Mouse (Mus musculus): ENCODE data around the gene Itga9. TPM values are rescaled to one million over a fixed set of nuclear protein-coding genes. Genes with fewer than 3 reads are reported as not detected.

Itga9 gene
- total RNA-seq, 4 experiments from 2014 or later: 24.9 to 42.6 (median 36.7) TPM

DNA sequence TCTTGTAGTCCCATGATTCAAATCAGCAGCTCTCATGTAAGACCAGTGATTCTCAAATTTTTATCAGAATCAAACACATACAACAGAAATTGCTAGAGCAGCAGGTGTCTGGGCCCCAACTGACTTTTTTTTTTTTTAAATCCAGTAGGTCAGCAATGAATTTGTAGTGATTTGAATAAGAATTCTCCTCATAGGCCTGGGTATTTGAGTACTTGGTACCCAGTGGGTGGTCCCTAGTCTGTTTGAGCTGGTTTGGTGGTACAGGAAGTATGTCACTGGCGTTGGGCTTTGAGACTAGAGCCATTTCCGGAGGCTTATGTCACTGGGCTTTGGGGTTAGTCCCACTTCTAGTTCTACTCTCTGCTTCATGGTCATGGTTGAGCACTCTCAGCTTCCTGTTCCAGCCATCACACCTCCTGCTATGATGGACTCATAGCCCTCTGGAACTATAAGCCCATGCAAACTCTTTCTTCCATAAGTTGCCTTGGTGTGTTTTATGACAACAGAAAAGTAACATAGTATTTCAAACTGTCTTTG, 116.4 kb downstream of the Itga9 start:
- no peak for DNase-seq (ENCODE audit: low spot score)

DNA sequence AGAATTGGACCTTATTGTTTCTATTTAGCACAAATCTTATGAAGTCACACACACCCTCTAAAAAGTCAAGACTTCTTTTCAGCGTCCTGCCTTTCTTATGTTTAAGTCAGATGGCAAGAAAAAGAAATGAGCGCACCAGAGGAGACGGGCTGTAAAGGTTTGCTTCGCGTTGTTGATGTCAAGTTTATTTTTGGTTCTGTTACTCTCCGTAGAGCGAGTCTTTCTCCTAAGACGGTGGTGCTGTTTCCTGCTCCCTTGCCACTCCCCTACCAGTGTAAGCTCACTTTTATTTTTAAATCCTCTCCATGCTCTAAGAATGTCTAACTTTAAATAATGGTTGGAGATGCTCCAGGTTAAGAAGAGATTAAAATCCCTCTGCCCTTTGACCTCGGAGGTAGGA, 118.6 kb downstream of the Itga9 start:
- DNase-seq (ENCODE audit: low spot score): no peak

DNA sequence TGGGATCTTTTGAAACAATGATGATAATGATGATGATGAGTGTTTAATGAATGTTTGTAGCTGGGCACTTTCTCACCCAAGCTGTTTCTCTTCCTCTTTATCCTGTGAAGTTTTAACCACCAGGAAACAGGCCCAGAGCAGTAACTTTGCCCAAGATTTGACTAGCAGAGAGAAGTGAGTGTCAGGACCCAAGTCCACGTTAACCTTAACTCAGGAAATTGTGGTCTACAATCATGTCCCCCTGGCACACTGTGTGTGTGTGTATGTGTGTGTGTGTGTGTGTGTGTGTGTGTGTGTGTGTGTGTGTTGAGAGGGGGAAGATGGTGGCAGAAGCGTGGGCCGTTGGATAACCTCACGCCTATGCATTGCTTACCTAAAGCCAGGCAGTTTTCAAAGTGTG, 120.1 kb downstream of the Itga9 start:
- no peak for DNase-seq (ENCODE audit: low spot score)

DNA sequence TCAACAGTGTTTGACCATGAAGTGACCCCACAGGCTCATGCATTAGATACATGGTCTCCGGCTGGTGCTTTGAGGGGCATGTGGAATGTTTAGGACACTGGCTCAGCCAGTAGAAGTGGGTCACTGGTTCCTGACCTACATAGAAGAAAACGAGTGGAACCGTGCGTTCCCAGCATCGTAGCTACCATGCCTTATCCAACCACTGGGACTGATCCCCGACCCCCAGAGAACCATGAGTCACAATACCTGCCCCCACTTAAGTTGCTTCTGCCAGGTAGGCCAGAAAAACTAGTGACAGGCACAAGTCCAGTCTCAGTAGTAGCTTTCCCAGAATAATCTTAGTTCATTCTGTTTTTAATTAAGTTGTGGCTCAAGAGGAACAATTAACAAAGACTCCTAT, 121.8 kb downstream of the Itga9 start:
- DNase-seq (ENCODE audit: low spot score): no peak

DNA sequence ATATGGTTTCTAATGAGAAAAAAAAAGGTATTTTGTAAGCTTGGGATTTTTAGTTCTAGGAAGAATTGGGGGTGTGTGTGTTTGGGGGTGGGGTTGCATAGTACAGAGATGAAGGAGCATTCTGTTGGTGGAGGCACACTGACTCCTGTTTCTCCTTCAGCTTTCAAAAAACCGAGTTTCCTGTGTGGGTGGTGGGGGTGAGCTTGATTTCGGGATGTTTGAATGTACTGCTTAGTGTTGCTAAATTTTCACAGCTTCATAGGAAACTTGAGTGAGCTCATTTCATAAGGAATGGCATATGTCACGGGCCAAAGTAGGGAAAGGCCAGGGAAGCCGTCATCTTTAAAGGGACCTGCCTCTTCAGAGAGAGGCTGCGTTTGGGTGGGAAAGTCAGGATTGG, 122.5 kb downstream of the Itga9 start:
- no peak for DNase-seq (ENCODE audit: low spot score)

DNA sequence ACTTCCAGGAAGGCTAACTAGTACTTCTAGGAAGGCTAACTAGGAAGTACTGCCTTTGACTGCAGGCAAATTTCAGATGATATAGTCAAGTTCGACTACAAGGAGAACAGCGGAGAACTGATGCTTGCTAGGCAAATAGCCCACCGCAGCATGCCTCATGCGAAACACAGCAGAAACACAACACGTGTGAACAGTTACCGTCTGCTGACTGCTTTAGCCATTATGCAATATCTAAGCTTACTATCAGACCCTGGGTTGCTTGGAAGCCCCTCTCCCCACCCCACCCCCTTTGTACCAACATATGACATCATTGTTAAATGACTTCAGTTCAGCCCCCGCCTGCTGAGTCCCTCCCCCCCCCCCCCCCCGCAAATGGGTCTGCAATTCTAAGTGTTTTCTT, 123.7 kb downstream of the Itga9 start:
- no peak for DNase-seq (ENCODE audit: low spot score)

DNA sequence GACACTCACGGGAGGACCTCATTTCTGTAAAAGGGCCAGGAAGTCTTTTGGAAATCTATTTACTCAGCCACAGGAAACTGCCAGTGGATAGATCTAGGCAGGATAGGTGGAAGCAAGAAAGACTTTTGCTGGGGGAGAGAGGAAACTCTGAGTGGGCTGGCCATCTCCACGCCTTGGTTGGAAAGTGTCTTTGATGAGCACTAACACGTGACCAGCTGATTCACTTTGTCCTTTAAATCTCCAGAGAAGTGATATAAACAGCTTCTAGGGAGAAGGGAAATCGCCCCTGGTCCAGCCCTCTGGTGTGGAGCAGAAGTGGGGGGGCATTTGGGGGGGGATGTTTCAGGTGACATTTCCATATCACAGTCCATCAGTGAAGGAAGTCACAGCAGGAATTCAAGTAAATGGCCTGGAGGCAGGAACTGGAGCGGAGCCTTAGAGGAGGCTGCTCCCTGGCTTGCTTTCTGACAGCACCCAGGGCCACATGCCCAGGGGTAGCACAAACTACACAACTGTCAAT, 124.4 kb downstream of the Itga9 start:
- DNase-seq (ENCODE audit: low spot score): no peak

DNA sequence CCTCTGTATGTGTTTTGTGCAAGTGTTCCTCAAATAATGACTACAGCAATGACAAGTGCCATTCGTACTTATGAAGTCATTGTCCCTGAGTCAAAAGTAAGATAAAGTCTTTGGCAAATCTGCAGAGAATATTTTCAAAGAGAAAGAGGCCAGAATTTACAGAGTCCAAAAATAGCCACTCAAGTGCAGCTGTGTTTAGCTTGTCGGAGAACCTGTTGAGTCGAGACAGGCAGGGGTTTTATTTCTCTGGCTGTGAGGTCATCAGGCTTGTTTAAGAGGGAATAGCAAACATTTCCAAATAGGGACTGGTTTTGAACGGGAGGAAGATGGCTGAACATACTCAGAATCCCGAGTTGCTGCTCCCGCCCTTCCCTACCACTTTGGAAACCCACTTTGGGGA, 125.2 kb downstream of the Itga9 start:
- peak; percentile 77 for DNase-seq (ENCODE audit: low spot score)

DNA sequence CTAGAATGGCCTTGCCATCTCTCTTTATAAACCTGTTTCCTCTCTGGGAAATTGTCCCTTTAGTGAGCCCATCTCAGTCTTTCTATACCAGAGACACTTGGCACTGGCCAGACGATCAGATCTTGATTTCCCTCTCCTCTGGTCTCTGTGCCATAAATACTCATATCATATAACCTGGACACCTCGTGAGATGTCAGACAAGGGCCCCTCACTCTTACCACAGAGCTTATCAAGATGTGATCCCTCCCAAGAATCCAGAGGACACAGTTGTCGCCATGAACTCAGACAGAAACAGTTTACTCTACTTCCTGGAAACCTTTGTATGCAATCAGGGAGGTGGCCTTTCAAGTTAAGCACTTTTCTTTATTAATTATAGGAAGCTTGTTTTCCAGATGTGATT, 127.1 kb downstream of the Itga9 start:
- DNase-seq (ENCODE audit: low spot score): no peak

DNA sequence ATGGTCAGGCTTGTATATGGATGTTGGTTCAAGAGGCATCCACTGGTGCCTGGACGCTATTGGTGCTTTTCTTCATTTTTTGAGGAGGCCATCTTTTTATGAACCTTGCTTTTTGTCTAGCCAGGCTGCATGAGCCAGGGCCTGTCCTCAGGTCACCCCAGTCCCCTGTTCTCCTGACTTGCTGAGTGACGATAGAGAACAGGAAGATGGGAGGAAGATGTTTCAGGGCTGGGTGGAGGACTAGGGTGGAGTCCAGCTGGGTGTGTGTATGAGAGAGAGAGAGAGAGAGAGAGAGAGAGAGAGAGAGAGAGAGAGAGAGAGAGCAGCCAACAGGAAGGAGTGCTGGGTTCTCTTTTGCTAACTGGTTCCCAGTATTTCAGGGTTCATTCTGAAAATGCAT, 130.6 kb downstream of the Itga9 start:
- DNase-seq (ENCODE audit: low spot score): no peak

DNA sequence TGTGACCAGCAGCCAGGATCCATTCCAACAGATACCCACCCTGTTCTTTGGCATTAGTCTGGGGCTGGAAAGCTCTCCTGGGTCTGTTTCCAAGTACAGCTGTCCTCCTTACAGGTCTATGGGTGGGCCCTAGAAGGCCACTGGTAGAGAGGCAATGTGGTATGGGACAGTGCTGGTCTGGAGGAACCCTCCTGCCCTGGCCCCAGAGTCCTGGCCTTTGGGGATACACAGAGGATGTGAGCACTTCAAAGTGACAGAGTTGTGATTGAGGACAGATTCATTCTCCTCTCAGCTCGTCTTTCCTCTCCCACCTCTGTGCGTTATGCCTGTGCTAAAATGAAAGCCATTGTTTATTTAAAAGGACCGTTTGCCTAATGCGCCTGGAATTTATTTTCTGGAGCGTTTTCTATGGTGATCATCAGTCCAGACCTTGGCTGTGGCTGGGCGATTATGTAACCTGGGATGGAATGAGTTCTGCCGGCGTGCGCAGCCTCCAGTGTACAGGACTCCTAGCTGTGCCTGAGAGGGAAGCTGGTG, 131.2 kb downstream of the Itga9 start:
- DNase-seq (ENCODE audit: low spot score): peak; percentile 85

DNA sequence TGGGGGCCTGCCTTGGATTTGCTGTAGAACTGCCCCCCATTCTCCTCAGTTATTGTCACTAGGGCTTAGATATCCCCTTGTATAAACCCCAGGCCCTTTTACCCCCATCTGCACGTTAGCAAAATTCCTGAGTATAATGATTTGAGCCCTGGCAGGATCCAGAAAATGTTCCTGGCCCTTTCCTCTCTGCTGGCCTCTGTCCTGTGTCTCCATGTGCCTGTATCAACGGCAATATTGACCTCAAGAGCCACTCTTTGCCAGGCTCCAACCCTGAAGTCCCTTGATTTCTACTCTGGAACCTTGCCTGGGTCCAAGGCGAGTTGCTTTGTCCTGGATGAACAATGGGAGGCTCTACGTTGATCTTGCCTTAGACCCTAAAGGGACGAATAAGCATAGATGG, 131.8 kb downstream of the Itga9 start:
- no peak for DNase-seq (ENCODE audit: low spot score)

DNA sequence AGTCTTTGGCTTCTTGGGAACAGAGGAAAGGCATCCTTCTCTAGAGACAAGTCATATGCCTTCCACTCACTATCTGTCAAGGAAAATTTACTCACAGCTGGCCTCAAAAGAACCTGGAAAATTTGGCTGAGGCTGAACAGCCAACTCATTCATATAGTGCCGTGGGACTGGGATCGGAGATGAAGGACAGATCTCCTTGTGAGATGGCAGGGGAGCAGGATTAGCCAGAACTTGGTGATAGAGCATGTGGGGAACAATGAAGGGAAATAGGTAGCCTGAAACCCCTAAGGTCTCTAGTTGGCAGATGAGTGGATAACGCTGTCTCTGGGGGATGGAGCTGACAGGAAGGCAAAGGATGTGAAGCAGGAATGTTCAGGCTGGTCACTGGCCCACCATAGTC, 132.6 kb downstream of the Itga9 start:
- no peak for DNase-seq (ENCODE audit: low spot score)

DNA sequence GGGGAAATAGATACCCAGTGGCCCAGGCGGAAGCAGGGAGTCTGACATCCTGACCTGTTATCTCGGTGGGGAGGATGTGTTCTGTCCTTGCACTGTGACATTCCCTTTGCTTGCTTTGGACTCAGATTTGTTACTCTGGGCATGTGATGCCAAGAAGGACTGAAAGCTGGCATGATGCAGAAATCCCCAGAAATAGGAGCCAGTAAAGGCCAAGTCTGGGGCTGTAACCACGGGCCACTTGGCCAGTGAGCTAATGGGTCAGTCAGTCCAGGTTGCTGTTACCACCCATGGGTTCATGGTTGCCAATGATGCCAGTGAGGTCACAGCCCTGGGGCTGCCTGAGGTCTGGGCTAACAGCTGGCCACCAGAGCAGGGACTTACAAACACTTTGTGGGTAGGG, 133.2 kb downstream of the Itga9 start:
- no peak for DNase-seq (ENCODE audit: low spot score)

DNA sequence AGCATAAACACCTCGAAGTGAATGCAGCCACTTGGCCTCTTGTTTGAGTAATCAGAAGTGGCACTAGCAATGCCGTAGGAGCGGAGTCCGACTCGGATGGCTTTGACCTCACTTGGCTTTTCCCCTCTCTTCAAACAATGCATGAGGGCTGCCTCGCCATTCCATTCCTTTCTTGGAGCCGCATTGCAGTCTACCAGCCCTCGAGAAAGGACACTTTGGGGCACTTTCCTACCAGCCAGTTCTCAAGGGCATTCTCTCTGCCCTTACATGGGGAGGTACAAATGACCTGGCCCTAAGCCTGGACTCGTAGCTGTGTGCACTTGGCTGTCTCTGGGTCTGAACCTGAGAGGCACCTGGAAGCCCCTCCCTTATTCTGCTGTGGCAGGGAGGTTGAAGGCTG, 134.8 kb downstream of the Itga9 start:
- DNase-seq (ENCODE audit: low spot score): peak; percentile 67

DNA sequence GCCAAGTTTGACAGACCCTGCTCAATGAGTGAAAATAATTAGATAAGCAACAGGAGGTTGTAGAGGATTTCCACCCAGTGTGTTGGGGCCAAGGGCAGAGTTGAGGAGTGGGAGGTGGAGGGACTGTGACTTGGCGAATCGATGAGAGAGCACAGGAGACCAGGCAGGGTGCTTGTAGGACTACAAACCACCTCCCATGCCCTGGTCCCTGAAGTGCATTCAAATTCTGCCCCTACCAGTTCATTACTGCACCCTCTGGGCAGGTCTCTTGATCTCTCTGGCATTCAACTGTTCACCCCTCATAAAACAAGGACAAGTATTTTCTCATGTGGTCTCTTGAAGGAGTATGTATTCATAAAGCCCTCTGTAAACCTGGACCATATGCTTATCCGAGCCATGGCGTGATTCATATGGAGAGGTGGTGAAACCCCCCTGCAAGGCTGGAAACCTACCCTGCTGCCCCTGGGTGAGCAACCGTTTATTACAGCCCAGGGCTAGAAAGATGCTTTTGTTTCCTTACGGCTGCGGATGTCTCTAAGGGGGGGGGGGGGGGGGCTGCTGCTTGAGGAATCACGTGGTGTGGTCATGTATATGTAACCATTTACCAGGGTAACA, 143.0 kb downstream of the Itga9 start:
- DNase-seq (ENCODE audit: low spot score): no peak

DNA sequence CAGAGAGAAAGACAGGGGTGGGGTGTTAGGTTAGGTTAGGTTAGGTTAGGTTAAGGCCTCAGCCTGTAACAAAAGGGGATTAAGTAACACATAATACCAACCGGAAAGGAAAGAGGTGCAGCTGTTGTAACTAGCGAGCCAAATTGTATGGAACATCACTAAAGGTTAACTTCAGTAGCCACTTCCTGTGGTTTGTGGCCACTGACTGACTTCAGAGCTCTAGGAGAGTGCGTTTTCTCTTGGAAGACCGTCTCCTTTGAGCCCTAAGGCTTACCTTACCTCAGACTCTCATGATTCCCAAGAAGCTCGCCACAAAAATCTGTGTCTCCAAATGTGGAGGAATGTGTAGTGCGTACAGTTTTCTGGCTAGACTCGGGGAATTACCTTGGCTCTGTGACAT, 144.3 kb downstream of the Itga9 start:
- no peak for DNase-seq (ENCODE audit: low spot score)

DNA sequence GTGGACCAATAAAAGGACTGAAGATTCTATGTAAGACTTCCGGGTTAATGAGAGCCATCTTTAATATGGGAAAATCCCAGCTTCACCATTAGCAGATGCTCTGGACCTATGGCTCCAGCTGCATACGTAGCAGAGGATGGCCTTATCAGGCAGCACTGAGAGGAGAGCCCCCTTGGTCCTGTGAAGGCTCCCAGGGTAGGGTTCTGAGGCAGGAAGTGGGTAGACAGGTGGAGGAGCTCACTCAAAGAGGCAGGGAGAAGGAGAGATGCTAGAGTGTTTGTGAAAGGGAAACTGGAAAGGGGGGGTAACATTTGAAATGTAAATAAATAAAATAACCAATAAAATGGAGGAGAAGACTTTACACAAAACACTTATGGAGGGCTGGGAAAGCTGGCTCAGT, 145.9 kb downstream of the Itga9 start:
- no peak for DNase-seq (ENCODE audit: low spot score)

DNA sequence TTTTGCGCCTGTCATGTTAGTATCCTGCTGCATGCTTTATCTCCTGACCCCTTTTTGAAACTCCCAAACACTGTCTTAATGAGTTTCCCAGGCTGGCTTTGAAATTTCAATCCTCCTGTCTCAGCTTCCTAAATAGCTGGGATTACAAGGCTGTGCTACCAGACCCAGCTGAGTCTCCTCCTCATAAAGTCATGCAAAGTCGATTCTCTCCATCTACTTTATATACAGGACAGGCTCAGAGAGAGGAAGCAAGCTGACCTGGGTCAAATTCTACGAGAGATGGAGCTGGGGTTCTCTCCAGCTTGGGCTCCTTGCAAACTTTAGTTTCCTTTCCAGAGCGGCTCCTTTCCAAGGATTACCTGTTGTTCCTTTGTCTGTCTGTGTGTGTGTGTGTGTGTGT, 153.0 kb downstream of the Itga9 start:
- DNase-seq (ENCODE audit: low spot score): no peak

DNA sequence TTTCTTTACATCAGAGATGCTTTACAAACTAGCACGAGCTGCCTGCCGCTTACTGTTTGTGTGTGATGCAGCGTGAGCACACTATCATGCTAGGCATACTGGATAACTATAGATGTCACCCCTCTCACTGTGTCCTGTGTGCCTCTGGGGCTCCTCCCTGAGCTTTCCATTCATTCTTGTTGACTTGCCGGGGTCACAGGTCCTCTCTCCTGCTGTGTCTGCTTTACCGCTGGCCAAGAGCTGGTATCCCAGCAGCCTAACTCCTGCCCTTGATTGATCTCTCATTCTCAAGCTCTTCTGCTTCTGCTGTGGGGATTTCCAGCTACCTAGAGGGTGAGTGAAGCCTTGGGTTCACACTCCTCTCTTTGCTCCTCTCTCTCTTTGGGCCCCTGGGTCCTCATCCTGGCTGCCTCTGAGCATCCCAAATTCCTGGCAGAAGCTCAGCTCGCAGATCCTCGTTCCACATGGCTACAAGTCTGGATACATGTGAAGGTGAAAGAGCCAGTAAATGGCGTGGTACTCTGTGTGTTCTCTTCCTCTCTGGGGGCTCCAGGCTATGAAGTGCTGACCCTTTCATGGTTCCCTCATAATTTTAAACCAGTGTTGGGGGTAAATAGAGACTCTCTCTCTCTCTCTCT, 155.6 kb downstream of the Itga9 start:
- no peak for DNase-seq (ENCODE audit: low spot score)

DNA sequence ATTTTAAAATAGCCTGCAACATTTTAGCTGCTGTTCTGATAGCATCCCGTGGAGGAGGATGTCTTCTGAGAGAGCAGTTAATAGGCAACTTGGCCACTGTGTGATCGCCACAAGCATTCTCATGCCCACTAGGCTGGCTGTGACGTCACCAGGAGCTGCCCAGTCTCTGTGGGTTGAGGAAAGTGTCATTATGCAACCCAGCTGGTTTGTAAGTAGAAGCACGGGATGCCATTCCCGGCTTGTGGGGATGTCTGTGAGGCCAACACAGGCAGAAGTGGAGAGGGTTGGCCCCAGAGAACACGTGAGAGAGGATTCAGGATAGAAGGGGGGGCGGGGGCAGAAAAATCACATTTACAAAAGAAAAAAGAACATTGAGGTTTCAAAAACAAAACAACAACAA, 156.3 kb downstream of the Itga9 start:
- peak; percentile 55 for DNase-seq (ENCODE audit: low spot score)

DNA sequence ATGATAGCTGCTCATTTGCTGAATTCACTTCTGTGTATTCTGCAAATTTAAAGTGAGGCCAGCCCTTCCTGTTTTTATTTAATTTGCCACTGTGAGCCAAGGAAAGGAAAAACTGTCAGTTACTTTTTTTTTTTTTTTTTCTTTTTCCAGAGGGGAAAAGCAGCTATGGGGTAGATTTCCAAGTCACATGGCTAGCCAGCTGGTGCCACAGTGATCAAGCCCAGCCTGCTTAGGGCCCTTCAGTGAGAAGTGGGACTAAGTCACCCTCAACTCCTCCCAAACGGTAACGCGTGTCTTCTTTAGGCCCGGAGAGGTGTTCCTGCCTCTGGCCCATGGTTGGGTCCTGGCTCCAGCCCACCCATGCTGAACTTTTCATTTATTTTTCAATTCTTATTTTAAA, 156.7 kb downstream of the Itga9 start:
- peak; percentile 51 for DNase-seq (ENCODE audit: low spot score)

DNA sequence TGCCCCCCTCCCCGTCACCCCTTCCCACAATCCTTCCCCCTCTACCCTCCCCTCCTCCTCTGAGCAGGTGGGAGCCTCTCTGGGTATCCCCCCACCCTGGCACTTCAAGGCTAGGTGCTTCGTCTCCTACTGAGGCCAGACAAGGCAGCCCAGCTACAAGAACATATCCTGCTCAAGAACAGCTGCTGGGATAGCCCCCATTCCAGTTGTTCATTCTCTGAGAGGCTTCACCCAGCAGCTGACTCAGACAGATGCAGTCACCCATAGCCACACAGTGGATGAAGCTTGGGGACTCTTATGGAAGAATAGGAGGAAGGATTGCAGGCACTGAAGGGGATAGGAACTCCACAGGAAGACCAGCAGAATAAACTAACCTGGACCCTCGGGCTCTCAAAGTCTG, 157.2 kb downstream of the Itga9 start:
- no peak for DNase-seq (ENCODE audit: low spot score)

Data from heart, adult 8-10 months (tissue).